Mouse (Mus musculus): ENCODE measurements around the gene Kif18b. TPM values are rescaled to one million over a fixed set of nuclear protein-coding genes. Genes with fewer than 3 reads are reported as not detected.

Gene Kif18b
- 10.4 and 10.7 TPM in 2 replicates for total RNA-seq (2015; ENCODE audit: low replicate concordance)
- total RNA-seq (2017; ENCODE audit: low replicate concordance), result 18.1 TPM in 2 replicates

DNA sequence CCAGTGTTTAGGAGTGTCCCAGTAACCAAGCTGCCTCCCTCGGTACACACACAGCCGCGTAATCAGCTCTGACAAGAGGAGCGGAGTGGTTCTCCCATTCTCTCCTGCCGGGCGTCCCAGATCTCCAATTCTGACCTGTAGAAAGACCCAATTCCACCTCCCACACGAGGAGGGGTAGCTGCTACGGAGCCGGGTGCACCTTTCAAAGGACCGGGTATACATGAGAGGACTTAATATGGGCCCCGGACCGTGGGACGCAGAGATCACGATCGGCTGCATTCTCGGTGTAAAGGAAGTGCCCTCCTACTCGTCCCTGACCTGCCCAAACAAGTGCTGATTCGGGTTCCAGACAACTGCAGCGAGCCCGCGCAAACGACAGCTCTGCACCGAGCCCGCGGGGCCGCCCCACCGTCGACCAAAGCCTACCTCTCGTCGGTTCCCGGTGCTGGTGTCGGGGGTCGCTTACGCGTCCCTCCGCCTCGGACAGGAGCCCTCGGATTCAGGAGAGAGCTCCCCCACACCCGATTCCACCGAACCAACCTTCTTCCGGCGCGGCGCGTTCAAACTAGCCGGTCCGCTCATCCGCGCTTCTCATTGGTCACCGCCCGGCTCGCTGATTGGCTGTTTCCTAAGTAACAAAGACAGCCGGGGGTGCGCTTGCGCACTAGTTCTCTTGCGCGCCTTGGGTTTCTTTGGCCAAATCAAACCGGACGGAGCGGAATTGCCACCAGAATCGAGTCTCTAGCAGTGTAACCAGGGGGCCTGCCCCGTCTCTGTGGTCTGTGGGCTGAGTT lies at the start of gene Kif18b:
Kif18b (minus strand) TSS at position 568 of the 794 bp plus-strand sequence.
- peak; percentile 94 for ATAC-seq (replicated peaks; ENCODE audit: low FRiP score, poor library complexity, severe bottlenecking)

DNA sequence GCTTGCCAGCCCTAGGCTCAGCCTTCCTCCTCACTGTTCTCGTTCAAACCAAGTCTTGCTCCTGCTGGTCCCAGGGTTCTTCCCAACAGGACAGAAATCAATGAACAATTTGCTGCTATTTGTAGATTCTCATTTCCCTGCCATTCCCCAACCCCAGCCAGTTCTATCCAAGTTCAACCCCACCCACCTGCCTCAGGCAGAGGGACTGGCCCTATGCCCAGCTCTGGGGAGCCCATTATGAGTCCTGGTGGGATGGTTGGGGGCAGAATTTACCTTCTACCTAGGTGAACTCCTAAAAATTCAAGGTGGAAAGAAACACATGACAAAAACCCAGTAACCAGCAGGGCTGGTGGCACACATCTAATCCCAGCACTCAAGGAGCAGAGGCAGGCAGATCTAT lies 47.4 kb upstream of the Kif18b start:
- ATAC-seq (replicated peaks; ENCODE audit: low FRiP score, poor library complexity, severe bottlenecking), result no peak

DNA sequence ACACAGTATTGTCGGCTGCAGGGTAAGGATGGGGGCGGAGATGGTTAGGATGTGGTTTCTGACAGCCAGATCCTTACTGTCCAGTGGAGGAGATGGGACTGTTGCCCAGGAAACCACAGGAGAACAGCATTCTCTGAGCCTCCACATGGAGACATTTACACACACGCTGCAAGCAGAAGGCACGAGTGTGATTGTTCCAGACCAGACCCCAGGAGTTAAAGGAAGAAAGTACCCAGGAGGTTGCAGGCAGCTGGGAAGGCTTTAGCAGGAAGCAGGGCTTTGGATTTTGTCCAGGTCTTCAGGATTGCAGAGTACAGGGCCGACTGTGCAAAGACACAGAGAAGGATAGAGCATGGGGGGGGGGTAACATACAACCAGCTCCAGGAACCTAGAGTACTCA lies 46.7 kb upstream of the Kif18b start:
- ATAC-seq (replicated peaks; ENCODE audit: low FRiP score, poor library complexity, severe bottlenecking), result no peak

DNA sequence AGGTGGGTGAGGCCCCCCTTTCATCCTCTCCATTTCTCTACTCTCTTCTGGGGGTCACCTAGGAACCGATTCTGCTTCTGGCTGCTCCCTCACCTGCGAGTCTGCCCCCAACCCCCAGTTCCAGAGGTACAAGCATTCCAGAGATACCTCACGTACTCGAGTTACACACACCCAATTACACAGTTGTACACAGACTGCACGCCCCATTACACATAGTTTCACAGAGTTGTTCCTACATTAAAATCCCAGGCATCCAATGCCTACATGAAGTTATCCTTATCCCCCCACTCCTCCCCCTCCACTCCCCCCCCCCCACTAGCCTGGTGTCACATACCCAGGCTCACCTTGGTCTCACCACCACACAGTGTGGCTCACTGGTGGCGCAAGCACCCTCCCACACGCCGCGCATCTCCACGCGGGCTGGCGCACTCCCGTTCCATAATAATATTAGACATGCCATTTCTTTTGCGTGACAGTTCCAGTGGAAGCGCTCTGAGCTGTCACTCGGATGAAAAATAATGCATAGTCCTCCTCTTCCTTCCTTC lies 39.7 kb upstream of the Kif18b start:
- ATAC-seq (replicated peaks; ENCODE audit: low FRiP score, poor library complexity, severe bottlenecking), result no peak

DNA sequence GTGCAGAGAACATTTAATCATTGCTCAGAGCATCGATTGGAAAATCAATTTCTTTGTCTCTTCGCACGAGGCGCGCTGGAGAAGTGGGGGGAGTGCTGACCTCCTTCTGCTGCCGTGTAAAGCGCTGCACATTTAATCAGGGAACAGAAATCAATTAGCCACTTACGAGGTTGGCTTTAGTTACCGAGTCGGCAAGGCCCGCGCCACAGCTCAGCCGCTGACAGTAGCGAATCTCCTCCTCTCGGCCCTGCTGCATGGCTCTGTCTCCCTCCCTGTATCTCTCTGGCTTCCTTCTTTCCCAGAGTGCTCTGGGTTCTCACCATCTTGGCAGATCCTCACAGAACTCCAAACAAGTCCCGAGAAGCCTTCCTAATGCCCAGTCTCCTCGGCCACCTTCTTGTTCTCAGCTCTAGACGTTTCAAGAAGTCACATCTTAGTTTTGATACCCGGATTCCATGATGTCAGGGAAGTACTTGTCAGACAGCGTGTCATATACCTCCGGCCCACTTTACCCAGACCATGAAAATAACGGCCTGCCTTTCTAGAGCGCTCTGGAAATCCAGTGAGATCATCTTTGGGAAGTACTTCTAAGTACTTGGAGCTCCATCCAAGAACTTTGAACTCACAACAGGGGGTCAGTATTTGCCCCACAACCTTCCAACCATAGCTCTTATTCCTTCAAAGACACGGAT lies 39.1 kb upstream of the Kif18b start:
- ATAC-seq (replicated peaks; ENCODE audit: low FRiP score, poor library complexity, severe bottlenecking), result no peak

DNA sequence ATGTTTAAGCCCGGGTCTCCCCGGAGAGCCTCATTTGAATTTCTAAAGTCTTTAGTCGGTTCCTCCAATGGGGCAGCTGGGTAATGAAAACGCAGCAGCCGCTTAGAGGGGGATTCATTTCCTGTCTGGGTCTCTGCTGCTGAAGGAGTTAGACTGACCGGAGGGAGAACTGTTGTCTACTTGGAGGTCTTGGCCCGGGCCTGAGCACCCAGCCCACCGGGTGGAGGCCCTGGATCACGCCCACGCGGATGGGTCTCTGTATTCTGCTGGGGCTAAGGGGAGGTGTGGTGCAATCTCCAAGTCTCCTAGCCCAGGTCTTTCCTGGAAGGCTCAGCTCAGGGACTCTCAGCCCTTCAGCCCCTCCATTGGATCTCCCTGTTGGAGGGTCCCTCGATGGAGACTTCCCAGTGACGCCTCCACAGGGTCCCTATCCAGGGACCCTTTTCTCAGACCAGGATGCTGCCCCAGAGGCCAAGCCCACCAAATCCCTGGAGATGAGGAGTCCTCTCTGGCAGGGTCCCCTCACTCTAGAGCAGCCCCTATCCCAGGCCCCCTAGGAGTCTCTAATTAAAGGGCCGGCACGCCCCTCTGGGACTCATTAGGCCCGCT lies 38.4 kb upstream of the Kif18b start:
- ATAC-seq (replicated peaks; ENCODE audit: low FRiP score, poor library complexity, severe bottlenecking), result no peak

DNA sequence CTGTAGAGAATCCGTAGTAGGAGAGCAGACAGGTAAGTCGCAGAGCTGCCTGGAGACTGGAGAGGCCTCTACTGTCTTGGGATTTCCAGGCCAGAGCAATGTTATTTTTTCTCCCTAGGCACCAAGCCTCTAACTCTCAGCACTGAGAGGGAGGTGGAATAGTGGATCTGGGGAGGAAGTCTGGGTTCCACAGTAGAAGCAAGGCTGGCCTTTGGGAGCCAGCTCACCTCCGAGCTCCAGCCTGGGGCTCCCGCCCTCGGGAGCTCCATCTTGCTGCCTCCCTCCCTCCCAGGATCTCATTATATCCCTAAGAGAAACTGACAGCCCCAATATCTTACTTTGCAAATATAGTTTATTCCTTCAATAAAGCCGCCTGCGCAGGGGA lies 37.9 kb upstream of the Kif18b start:
- no peak for ATAC-seq (replicated peaks; ENCODE audit: low FRiP score, poor library complexity, severe bottlenecking)

DNA sequence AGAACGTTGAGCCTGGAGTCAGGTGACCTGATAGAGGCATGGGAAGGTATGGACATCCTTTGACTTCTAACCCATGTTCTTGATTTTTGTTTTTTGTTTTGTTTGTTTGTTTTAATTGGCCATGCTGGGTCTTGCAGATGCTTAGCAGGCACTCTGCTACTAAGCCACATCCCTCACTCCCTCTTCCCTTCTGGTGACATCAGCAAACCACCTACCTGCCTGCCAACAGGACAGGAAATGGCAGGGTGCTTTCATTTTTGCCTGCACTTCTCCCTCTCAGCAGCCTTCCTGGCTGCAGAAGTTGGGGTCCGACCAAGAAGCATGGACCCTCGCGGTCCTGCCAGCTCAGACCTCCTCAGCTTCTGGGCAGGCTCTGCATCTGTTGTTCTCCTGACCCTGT lies 36.2 kb upstream of the Kif18b start:
- no peak for ATAC-seq (replicated peaks; ENCODE audit: low FRiP score, poor library complexity, severe bottlenecking)

DNA sequence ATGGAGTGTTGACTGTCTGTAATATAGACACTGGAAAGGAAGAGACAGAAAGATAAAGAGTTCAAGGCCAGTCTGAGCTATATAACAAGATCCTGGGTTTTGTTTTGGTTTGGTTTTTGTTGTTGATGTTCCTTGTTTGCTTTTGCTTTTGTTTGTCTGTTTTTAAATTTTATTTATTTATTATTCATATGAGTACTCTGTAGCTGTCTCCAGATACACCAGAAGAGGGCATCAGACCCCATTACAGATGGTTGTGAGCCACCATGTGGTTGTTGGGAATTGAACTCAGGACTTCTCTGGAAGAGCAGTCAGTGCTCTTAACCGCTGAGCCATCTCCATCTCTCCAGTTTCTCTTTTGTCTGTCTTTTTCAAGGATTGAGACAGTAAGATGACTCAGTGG lies 33.9 kb upstream of the Kif18b start:
- ATAC-seq (replicated peaks; ENCODE audit: low FRiP score, poor library complexity, severe bottlenecking), result no peak

DNA sequence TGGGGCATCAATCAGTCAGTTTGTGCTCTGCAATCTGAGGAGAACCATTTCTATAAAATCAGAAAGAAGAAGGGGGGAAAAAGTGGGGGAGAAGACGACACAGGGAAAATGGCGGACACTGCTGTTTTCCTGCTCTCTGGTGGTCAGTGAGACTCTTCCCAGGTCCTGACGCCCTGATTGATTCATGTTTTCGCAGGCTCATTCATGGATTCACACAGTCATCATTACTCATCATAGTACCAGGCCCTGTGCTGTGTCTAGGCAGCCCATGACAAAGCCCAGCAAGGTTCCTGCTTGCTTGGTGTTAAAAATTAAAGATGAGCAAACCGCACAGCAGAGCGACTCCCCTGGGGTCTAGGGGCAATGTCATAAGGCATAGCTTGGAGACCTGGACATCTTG lies 33.5 kb upstream of the Kif18b start:
- no peak for ATAC-seq (replicated peaks; ENCODE audit: low FRiP score, poor library complexity, severe bottlenecking)

DNA sequence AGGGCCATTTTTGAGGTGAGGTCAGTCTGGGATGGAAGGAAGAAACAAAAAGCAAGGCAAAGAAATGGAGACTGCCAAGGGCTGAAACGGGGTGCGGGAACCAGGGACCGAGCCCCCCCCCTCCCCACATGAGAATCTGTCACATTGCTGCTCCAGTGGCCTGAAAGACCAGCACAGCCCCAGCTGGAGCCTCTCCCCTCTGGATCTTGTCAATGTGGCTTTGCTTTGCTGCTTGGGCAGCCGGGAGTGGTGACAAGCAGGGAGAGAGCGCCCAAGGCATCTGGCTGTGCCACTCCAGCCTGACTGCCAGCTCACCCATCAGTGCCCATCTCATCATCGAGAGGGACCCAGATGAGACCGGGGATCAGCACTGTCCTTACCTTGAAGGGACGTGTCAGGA lies 32.8 kb upstream of the Kif18b start:
- no peak for ATAC-seq (replicated peaks; ENCODE audit: low FRiP score, poor library complexity, severe bottlenecking)

DNA sequence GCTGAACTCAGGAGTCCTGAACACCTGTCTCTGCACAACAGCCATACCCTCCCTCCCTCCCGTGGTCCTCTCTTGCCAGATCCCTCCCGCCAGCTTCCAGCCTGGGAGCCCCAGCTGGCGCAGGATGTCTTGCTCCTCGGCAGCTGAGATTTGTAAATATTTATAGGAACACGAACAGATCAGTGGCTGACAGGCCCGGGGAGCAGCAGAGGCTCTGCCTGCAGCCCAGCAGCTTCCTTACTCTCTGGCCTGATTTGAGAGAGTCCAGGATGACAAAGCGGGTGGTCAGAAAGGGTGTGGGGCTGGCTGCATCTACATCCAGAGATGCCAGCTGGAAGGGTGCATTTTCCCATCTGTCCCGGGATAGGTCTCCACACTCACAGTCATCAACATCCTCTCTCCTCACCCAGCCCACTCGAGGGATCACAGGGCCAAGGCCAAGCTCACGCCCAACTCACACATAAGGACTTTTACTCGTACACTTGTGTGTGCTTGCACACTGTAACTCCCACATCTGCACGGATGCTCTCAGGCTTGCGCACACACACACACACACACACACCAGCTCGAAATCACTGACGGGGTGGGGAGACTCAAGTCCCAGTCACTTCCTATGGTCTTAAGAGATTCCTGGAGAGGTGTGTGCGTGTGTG lies 32.2 kb upstream of the Kif18b start:
- no peak for ATAC-seq (replicated peaks; ENCODE audit: low FRiP score, poor library complexity, severe bottlenecking)

DNA sequence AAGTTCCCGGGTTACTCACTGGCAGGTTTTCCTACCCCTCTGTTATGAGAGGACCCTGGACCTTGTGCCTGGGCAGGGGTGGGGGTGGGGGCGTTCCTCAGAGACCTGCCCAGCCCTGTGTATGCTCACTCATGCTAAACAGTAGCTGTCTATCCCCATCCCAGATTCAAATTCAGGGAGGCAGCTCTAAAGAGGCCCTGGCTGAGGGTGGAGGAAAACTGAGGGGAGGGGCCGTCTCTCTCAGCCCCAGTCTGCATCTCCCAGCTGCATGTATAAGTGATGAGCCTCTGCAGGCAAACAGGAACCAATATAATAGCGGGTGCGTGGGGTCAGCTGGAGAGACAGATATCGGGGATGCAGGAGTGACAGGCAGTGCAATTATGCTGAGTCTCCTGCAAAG lies 28.0 kb upstream of the Kif18b start:
- no peak for ATAC-seq (replicated peaks; ENCODE audit: low FRiP score, poor library complexity, severe bottlenecking)

DNA sequence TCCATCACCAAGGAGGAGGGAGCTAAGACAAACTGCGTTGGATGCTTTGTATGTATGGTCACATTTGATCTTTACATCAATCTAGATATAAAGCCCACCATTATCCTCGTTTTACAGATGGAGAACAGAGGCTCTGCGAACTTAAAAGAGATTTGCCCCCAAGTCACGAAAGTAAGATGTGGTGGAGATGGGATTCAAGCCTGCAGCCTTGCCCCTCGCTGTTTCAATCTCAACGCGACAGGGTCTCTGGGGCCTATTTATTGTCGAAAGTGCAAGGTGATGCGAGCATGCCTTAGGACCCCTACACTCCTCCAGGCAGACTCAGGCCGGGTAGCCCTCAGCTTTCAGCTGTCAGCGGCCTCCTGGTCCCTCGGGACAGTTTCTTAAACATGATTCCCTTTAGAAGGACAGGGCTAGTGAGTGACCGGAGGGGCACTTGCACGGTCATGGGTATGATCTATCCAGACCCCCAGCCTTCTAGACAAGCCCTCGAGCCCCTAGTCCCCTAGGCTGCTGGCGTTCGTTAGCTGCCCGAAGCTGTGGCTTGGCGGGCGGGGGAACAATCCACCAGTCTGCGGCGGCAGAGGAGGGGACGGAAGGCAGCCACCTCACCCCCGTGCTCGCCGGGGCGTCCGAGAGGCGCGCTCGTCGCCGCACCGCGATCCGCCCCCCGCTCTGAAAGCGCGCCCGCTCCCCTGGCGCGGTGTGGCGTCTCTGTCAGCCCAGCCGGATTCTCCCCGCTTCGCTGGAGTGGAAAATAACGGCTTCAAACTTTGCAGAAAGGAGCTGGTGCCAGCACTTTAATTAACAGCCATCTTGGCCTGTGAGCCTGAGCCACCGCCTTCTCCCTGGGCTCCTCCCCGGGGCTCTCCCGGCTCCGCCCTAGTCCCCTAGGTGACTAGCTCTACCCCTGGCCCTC lies 23.4 kb upstream of the Kif18b start:
- ATAC-seq (replicated peaks; ENCODE audit: low FRiP score, poor library complexity, severe bottlenecking), result no peak

DNA sequence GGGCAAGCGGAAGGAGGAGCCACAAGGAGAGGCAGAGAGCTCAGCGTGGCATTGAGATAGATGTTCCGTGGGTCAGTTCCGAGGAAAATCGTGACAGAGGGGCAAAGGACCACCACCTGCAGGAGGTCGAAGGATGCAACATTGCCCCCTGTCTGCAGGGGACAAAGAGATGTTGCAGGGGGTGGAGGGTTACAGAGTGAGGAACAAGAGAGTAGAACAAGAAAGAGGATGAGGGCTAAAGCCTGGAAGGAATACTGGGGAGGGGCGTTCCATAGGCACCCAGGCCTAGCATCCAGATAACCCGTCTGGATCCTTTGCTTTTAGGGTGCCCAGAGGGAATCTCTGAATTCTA lies 22.0 kb upstream of the Kif18b start:
- ATAC-seq (replicated peaks; ENCODE audit: low FRiP score, poor library complexity, severe bottlenecking), result no peak

DNA sequence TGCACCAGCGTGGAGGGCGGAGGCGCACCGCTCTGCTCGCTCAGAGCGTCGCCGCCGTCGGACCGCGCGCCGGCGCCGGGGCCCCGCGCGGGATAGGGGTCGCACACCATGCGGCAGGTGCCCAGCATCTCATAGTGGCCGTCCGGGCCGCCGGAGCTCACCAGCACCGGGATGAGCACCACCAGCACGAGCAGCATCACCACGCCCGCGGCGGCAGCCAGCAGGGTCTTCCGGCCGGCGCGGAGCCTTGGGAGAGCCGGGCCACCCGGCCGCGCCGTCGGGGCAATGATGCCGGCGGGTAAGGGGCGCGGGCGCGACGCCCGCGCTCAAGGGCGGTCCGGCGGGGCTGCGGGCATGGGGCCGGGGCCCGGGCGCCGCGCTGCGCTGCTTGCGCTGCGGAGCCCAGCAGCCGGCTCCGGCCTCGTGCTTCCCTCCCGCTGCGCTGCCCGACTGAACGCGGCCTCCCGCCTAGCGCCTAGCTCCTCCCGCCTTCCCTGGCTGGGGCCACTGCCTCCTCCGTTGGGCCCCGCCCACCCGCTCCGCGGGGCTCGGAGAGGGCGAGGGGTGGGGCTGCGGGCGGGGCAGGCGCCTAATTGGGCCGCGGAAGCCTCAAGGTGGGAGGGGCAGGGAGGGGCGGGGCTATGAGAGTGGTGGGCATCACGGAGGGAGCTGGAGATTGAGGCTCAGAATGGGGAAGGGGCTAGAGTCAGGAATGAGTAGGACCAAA lies 21.5 kb upstream of the Kif18b start, which contains the start of gene C1ql1:
C1ql1 (minus strand) TSS at position 424 of the 727 bp plus-strand sequence.
- ATAC-seq (replicated peaks; ENCODE audit: low FRiP score, poor library complexity, severe bottlenecking), result peak; percentile 87

DNA sequence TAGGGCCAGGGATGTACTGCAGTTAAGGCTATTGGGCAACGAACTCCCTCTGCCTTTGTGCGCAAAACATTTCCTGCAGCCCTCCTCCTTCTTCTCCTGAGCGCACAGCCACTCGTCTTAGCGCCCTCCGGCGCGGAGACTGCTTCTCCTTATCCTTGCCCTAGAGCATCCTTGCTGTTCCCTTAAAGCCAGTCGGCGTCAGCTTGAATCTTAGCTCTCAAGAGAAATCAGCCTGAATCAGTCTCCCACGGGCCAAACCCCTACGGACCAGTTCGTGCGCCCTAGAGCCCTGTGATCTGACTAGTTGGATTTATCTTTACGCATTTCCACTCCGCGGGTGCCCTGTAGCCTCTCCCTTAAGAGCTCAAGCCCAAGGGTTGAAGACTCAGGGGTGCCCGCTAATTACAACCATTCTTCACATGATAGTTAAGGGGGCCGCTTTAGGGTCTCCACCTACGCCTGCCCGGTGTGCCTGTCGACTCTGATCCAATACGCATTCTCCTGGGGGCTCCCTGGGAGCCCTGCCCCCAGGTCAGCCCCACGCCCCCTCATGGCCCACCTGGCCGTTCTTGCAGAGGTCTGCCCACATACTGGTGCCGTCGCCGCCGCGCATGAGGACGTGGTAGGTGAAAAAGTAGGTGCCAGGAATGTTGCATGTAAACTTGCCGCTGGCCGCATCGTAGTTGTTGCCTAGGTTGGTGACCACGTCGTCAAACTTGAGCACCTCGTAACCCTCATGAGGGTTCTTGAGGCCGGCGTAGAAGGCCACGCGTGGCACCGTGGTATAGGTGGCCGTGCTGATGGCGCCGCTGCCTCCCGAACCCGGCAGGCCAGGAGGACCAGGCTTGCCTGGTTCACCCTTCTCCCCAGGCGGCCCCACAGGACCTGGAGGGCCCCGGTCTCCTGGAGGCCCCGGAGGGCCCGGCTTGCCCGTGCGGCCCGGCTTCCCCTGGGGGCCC lies 20.7 kb upstream of the Kif18b start:
- no peak for ATAC-seq (replicated peaks; ENCODE audit: low FRiP score, poor library complexity, severe bottlenecking)

Data from erythroblast, adult 5-6 weeks (primary cell).